Mouse (Mus musculus) erythroblast, embryonic 14.5 days (primary cell): Measurements from ENCODE around the gene Med9. TPM values are rescaled to one million over a fixed set of nuclear protein-coding genes. Genes with fewer than 3 reads are reported as not detected.

Source experiments
- H3K27me3 ChIP-seq: 2 replicates; pipeline ENCODE4 v1.6.1; 2012; ENCODE audit warnings: inconsistent platforms; ENCODE audit not compliant: control insufficient read depth
- H3K36me3 ChIP-seq: 2 replicates; pipeline ENCODE4 v1.6.1; 2012; ENCODE audit warnings: mild to moderate bottlenecking, inconsistent platforms; ENCODE audit not compliant: control insufficient read depth
- H3K4me1 ChIP-seq: 2 replicates; pipeline ENCODE4 v1.6.1; 2012; ENCODE audit warnings: inconsistent platforms; ENCODE audit not compliant: control insufficient read depth
- H3K4me3 ChIP-seq: replicated peaks from 2 replicates; pipeline ENCODE3; 2012; ENCODE audit warnings: moderate library complexity, mild to moderate bottlenecking, inconsistent platforms
- H3K9me3 ChIP-seq: 2 replicates; pipeline ENCODE4 v1.6.1; 2012; ENCODE audit warnings: low read length, inconsistent platforms, mixed read lengths; ENCODE audit not compliant: control insufficient read depth
- GATA1 ChIP-seq: IDR thresholded peaks from 2 replicates; pipeline ENCODE4 v1.6.1; 2012; ENCODE audit warnings: low read length, inconsistent platforms, mixed read lengths
- TAL1 ChIP-seq: IDR thresholded peaks from 3 replicates; pipeline ENCODE4 v1.6.1; 2012; ENCODE audit warnings: low read length, inconsistent platforms, mixed read lengths
- polyA plus RNA-seq: library from polyadenylated mRNA; stranded (reverse); fragments of >175 nt; gene quantifications from 2 replicates; pipeline ENCODE4 v1.2.3, GENCODE M21; 2012

Gene Med9
- polyA plus RNA-seq, 1 experiment: 4.1 TPM

DNA sequence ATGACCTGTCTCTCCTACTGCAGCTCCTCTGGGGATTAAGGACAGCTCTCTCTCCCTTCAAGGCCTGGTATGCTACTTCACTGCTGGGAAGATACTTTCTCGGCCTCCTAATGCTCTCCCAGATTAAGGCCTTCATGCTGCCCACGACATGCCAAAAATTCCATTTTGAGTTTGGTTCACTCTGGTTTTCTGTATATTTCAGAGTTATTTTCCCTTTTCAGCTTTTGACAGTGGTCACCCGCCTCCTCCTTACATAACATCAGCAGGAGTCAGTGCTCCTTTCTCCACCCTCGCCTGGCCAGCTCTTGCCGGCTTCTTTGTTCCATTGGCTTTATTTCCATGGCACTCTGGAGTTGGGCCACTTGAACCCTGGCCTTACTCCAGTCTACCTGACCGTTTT is 56.7 kb downstream of the Med9 start:
- H3K4me1 ChIP-seq: no peaks in the 10 kb centered on the region
- no peak for TF ChIP-seq GATA1
- H3K27me3 ChIP-seq: no peaks in the 10 kb centered on the region
- H3K9me3 ChIP-seq: no peaks in the 10 kb centered on the region
- H3K36me3 ChIP-seq: no peaks in the 10 kb centered on the region
- H3K4me3 ChIP-seq: no peak overlapping the region

DNA sequence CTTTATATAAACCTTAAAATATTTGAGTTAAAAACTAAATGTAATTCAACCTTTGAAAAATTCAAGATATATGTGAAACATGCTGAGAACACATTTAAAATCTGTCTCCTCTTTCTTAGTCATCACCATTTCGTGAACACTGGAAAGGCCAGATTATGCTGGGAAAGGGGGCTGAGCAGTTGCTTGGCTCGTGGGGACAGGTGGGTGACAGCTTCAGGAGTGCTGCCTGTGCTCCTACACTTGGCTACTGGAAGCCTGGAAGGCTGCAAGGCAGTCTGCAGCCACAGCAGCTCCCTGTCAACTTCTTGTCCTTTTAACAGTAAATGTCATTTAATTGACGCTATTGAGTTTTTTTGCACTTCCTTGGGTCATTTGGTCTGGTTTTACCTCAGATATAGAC is 57.9 kb downstream of the Med9 start:
- Histone ChIP-seq H3K27me3 (no peaks in the 10 kb centered on the region), H3K9me3 (no peaks in the 10 kb centered on the region), H3K4me3 (no peak overlapping the region), H3K36me3 (no peaks in the 10 kb centered on the region), H3K4me1 (no peaks in the 10 kb centered on the region)
- TF ChIP-seq TAL1 (no peak), GATA1 (no peak)

DNA sequence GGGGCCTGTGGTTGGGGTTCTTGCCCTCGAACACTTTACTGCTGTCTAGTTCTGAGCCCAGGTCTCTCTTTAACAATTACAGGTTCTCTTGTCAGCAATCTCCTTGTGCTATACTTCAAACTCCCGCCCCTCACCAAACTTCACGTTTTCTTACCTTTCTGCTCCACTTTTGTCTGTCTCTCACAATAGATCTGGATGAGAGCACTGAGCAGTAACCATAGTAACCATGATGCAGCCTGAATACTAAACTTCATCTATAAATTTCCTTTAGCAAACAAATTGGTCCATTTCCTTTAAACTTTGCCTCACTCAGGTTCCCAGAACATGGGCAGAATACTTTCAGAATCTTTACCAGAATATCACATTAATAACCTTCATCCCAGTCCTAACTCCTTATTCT is 61.4 kb downstream of the Med9 start:
- TF ChIP-seq GATA1: no peak
- TF ChIP-seq TAL1: no peak
- H3K36me3 ChIP-seq: no peaks in the 10 kb centered on the region
- no peaks in the 10 kb centered on the region for H3K4me1 ChIP-seq
- H3K27me3 ChIP-seq: no peaks in the 10 kb centered on the region
- no peaks in the 10 kb centered on the region for H3K9me3 ChIP-seq
- no peak overlapping the region for H3K4me3 ChIP-seq

DNA sequence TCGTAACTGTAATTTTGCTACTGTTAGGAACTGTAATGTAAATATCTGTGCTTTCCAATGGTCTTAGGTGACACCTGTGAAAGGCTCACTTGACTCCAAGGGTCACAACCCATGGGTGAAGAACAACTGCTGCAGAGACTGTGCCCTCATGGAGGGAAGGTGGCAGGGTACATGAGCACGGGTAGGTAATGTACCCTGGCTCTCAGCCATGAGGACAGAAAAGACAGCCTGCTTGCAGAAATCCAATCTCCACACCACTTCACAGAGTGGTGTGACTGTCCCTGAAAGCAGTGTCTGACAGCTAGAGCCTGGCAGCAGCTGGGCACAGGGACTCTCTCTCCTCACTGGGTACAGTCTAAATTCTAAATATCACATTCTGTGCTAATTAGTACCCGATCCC is 63.5 kb downstream of the Med9 start:
- Histone ChIP-seq H3K4me1 (no peaks in the 10 kb centered on the region), H3K36me3 (no peaks in the 10 kb centered on the region), H3K27me3 (no peaks in the 10 kb centered on the region), H3K9me3 (no peaks in the 10 kb centered on the region), H3K4me3 (no peak overlapping the region)
- TF ChIP-seq TAL1 (no peak), GATA1 (no peak)

Other genes with a start within 250 kb of the Med9 start
- not detected in 2 replicates for gene Pld6, start 160.6 kb upstream of the Med9 start, polyA plus RNA-seq
- 0.28 and 0.94 TPM in 2 replicates for gene Flcn, start 138.2 kb upstream of the Med9 start, polyA plus RNA-seq
- 0.83 and 0.99 TPM in 2 replicates for gene Nt5m, start 108.8 kb upstream of the Med9 start, polyA plus RNA-seq
- 2.9 and 3.4 TPM in 2 replicates for gene Cops3, start 108.4 kb upstream of the Med9 start, polyA plus RNA-seq
- not detected in 2 replicates for gene Rasd1, start 16.7 kb downstream of the Med9 start, polyA plus RNA-seq
- 0.49 and 0.87 TPM in 2 replicates for gene Pemt, start 98.3 kb downstream of the Med9 start, polyA plus RNA-seq
- gene Rai1, start 156.8 kb downstream of the Med9 start, polyA plus RNA-seq: 1.9 and 2.0 TPM in 2 replicates